Mouse (Mus musculus) embryo, embryonic 9.5 days (tissue): Measurements from ENCODE around the gene Ankrd65.
"Not testable (repeated sequence)": the region's sequence is repeated elsewhere in the genome, so short reads cannot be mapped to it uniquely, and the experiment has no call there.

Experiments used
- DNase-seq: peaks from one replicate; pipeline ENCODE4 v3.0.0-alpha.2; 2017; ENCODE audit errors: extremely low spot score

Ankrd65 gene

GRCm38 (mm10) chr4:155774971-155775740 is 15.1 kb upstream of the Ankrd65 start:
- DNase-seq = no peak

- no peak for DNase-seq
Measured at GRCm38 (mm10) chr4:155775855-155776254, 14.4 kb upstream of the Ankrd65 start.

- DNase-seq = peak; percentile 88
Measured at GRCm38 (mm10) chr4:155776704-155777335, 13.4 kb upstream of the Ankrd65 start.

- no peak for DNase-seq
Measured at GRCm38 (mm10) chr4:155777816-155778215, 12.4 kb upstream of the Ankrd65 start.

- no peak for DNase-seq
Measured at GRCm38 (mm10) chr4:155779498-155779897, 10.7 kb upstream of the Ankrd65 start.

- no peak for DNase-seq
Measured at GRCm38 (mm10) chr4:155780895-155781294, 9.3 kb upstream of the Ankrd65 start.

GRCm38 (mm10) chr4:155783486-155784080 is 6.7 kb upstream of the Ankrd65 start:
- DNase-seq = no peak

GRCm38 (mm10) chr4:155784081-155784701 is 6.0 kb upstream of the Ankrd65 start:
- peak; percentile 83 for DNase-seq

GRCm38 (mm10) chr4:155785246-155785645 is 5.0 kb upstream of the Ankrd65 start:
- DNase-seq = no peak

- DNase-seq = no peak
Measured at GRCm38 (mm10) chr4:155785819-155786218, 4.4 kb upstream of the Ankrd65 start, which contains the start of gene Tmem88b. Gene Tmem88b (minus strand): TSS chr4:155785874.

GRCm38 (mm10) chr4:155788300-155788699 is 1.9 kb upstream of the Ankrd65 start:
- no peak for DNase-seq

GRCm38 (mm10) chr4:155788833-155789232 is 1.4 kb upstream of the Ankrd65 start:
- not testable (repeated sequence) for DNase-seq

GRCm38 (mm10) chr4:155790650-155791161 is 467 bp downstream of the Ankrd65 start:
- no peak for DNase-seq

GRCm38 (mm10) chr4:155791240-155791933 is 1.1 kb downstream of the Ankrd65 start:
- no peak for DNase-seq

GRCm38 (mm10) chr4:155793730-155794129 is 3.5 kb downstream of the Ankrd65 start:
- DNase-seq = no peak

GRCm38 (mm10) chr4:155802075-155802474 is 11.8 kb downstream of the Ankrd65 start:
- DNase-seq = no peak

GRCm38 (mm10) chr4:155802741-155803339 is 12.6 kb downstream of the Ankrd65 start, which contains the start of gene Mrpl20:
Gene Mrpl20 (plus strand): TSS chr4:155802878.
- DNase-seq = peak; percentile 48

- DNase-seq = peak; percentile 96
Measured at GRCm38 (mm10) chr4:155803340-155804041, 13.3 kb downstream of the Ankrd65 start.

- DNase-seq = no peak
Measured at GRCm38 (mm10) chr4:155807841-155808240, 17.6 kb downstream of the Ankrd65 start.

- peak; percentile 96 for DNase-seq
Measured at GRCm38 (mm10) chr4:155811929-155812664, 21.9 kb downstream of the Ankrd65 start, which contains the start of gene Ccnl2. Gene Ccnl2 (plus strand): TSS chr4:155812489.
